Mouse (Mus musculus): ENCODE measurements at regions not wholly inside any gene's neighbourhood (a gene's known extent, or its start where the extent isn't known, plus 50 kb on each side); places are given as distances from the start of the nearest gene placed in this dataset.
A peak's percentile ranks its signal among the peaks of the same experiment; 100 is the strongest.

DNA sequence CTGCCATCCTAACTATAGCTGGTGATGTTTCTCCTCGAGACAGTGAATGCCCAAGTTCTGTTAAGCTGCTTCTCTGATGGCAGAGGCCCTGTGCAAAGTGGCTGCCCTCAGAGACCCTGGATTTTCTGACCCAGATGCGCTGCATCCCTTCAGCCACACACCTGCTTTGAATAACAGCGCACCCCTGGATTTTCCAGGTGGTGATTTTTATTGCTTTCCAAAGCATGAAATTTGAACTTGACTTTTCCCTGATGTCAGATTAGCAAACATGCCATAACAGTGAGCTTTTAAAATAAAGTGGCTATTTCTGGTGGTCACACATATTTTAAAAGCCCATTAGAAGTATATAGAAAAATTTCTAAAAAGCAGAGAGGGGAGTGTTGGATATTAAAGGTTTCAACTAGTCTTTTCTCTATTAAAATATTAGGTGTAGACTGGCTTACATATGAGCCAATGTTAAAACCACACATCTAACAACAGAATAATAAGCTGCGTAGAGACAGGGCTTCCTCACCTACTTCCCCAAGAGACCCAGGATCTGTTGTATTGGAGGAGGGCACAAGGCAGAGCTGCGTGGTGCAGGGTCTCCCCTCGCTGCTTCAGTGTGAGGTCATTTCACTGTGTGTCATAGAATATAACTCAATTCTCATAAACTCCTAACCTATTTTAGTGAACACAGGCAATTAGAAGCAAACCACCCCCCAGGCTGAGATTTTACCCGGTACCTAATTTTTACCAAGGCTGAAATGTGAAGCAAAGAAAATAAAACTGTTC is 280.3 kb downstream of the Ccdc91 start:
- DNase-seq = no peak

DNA sequence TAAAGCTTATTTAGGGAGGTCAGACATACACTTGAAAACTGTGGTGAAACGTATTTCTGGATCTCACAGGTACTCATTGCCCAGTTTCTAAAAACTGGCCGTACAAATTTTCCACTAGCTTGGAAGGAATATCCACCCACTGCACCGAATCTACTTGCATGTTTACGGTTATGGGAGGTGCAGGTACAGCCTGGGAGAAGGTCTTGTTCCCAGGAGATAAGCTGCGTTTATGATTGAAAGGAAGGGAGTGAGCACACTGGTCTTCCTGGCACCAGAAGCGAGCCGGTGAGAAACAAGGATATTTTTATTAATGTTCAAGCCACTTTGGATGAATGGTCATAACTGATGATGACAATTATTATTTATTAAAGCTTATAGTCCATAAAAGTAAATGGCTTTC is 283.9 kb downstream of the Ccdc91 start:
- no peak for DNase-seq

DNA sequence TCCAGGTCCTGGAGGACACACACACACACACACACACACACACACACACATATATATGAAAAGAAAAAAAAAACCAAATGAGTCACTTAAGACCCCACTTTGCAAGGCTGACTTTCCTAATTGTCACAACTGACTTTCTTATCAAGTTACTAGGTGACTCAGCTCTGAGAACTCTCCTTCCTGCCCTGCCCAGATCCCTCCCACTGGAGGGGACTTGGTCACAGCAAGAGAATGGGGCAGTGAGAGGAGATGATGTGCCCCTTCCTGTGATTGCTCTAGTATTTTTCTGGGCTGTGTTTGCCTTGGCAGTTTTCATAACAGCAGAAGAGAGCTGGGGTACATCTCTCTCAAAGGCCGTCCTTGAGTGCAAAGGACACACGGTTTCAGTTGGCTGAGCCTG is 284.5 kb downstream of the Ccdc91 start:
- no peak for DNase-seq

DNA sequence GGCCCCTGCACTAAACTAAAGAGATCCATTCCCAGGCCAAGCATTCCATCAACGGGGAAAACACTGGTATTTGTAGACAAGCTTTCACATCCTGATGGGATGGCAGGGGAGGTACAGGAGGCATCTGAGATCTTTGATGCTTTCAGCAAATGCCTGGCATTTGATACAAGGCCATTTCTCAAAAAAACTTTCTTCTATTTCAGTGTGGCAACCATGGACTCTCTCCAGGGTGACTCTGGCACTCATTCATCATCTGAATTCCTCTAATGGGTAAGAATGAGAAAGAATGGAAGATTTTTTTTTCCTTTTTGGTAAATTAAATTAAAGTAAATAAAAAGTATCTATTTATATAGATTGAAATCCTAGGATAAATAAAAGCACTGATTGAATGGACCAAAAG is 281.8 kb upstream of the Far2 start:
- DNase-seq = no peak

DNA sequence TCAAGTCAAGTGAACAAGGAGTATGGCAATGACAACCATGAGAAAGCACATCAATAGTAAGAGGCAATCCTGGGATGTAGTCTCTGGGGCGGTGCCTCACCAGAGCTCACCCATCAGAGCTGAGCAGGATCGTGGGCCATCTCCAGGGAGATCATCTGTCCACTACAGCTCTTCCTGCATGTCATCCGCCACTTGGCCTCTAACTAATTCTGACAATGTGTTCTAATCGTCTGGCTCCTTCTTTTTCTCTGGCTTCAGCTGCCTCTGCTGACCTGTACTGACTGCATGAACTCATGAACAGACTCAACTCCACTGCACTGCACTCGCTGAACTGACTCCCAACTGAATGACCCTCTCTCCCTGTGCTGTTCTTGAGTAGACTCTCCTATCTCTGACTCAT is 277.9 kb upstream of the Far2 start:
- DNase-seq = no peak

DNA sequence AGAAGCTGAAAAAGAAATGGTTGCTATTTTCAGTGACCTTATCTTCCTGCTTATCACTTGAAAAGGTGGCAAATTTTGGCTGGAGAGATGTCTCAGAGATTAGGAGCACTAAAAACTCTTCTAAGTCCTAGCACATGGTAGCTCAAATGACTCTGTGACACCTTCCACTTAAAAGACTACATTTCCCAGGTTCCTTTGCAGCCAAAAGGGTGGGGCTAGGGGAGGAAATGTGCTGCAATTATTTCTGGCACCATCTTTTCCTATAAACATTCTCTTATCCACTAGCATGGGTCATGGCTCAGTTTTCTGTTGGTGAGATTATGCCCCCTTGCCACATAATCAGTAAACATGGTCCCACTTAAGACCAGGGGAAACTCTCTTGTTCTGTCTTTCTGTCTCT is 277.0 kb upstream of the Far2 start:
- DNase-seq = no peak

DNA sequence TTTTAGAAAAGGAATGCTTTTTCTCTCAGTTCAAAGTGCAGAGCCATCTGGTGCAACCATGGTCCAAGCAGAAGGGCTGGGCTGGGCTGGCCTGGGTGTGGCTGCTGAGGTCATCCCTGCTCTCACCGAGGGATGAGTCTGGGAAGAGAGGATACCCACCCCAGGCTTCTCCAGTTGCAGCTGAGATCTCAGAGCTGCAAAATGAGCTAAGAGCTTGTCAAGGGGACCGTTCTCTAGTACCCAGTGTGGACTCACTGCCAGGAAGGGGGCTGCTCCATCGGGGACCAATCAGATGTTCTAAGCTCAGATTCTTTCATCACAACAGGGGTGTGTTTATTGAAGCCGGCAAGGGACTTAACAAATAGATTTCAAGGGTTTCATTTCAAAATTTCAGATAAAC is 275.6 kb upstream of the Far2 start:
- DNase-seq = peak; percentile 21 to 31

DNA sequence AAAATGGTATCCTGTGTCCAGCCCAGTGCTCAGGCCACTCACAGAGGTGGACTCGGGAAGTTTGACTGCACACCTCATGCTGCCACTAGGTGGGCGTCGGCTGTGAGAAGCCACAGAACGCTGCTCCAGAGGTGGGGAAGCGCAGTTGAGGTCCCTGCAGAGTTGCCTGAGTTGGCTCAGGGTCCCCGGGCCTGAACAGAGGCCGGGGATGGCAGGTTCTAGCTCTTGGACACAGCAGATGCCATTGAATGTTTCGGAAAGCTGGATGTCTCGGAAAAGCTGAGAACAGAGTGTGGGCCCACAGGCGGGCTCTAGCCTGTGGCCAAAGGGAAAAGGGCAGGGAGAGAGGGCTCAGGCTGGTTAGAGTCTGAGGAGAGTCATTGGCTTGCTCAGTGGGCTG is 273.2 kb upstream of the Far2 start:
- no peak for DNase-seq

DNA sequence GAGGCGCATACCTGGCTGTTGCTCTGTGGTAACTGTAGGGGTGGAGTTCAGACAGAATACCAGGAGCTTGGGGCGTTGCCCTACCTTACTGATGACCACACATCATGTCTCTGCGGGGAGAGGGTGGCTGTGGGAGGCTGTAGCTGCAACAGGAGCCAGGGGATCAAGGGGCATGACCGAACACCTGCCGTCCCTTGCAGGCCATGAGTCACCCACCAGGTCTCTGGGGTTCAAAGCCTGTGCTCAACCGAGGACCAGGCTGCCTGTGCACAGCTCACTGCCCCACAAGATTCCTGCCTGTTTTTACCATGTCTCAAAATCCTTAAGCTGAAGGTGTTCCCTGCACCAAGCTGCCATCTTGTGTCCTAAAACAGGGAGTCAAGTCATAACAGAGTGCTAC is 272.4 kb upstream of the Far2 start:
- no peak for DNase-seq

DNA sequence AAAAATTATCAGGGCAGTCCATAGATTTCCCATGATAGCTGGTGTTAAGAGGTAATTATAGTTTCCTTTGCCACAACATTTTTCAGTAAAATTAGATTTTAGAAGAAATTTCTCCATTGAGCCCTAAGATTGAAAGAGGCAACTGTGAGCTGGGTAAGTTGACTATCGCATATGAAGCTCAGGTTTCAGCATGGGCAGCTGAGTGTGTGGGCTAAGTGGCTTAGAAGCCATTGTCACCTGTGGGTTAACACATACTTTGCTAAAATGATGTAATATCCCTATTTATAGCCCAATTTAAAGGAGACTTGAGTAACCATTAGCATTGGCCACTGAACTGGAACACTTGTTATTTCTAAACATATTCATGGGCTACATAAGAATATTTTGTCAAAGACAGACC is 267.6 kb upstream of the Far2 start:
- DNase-seq = no peak

DNA sequence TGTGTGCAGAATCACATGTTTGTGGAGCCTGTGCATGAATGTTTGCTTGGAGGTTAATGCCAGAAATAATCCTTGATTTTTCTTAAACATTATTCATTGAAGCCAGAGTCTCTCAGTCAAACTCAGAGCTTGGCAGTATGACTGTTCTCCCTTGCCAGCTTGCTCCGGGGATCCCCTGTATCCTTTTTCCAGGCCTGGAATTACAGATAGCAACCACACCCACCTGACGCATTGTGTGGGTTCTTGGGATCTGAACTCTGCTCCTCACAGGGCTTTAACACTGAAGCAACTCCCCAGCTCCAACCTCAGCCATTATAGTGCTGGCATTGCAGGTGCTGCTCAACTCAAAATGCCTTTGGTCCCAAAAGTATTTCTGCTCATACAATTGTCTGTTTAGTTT is 262.8 kb upstream of the Far2 start:
- no peak for DNase-seq

DNA sequence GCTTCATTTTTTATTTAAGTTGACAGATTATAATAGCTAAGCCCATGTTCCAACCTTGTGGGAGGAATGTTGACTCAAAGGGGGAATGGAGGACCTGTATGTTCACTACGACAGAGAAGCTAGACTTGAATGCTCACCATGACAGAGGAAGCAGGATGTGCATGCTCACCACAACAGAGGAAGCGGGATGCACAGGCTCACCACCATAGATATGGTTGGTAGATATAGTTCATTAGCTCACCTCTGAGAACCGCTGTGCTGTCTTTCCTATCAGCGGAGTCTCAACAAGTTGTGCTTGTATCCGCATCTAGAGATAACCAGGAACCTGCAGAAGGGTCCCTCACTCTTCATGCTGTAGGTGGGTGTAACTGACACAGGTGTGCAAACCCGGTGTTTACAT is 262.2 kb upstream of the Far2 start:
- no peak for DNase-seq

DNA sequence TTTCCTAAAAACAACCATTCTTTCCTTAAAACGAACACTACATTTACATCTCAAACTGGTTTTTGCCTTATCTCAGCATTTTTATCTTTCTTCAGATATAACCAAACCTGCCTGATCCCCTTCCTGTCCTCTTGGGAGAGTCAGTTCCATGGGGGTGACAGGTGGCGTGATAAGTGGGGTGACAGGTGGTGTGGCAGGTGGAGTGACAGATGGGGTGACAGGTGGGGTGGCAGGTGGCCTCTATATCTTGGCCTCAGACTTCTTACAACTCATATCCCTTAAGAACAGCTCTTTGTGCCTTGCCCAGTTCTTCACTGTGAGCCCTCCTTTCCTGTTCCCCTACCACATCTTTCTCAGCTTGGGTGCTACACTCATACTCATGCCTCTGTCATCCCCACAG is 259.0 kb upstream of the Far2 start:
- peak; percentile 23 to 29 for DNase-seq

DNA sequence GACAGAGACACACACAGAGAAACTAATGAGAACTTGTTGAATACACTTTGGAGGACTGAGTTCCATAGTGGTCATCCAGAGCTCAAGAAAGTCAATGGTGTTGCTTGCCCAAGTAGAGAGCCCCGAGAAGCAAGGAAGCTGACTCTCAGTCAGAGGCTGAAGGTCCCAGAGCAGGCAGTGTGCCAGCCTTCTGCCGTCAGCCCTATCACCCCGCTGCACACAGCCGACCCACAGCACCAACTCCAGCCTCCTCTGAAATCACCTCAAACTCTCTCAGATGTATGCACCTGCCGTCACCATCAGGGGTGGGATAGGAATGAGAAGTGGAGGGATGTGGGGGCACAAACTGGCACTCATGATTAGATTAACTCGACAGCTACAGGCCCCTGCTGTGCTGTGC is 257.9 kb upstream of the Far2 start:
- DNase-seq = no peak

DNA sequence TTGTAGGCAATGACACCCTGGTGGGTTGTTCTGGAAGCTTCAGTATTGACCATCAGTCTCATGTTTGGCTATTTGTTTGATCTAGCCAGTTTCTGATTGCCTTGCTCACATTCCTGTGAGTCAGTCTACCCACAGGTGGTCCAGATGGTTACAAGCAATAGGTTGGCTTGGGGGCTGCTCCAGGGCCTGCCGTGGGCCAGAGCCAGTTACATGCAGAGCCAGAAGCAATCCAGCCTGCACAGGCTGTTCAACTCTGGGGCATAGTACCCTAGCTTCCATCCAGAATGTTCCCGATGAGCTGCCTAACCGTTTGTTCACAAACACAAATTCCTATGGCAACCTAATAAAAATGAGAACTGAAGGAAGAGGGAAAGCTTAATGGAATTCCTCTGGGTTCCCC is 253.2 kb upstream of the Far2 start:
- peak; percentile 9 for DNase-seq

DNA sequence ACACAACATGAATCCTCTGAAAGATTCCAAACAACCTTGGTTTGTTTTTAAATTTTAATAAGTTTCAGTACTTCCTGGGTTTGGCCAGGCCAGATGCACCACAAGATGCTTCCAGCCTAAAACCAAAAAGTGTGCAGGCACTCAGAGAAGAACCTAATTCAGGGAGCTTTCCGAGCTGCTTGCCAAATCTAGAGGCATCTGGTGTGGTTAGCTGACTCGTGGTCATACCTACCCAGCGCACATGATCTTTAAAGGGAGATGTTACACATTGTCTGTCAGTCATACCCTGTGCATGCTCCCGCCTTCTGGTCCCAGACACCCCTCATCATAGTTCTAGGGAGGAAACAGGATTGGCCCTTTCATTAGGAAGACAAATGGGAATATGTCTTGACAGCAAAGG is 252.7 kb upstream of the Far2 start:
- no peak for DNase-seq

DNA sequence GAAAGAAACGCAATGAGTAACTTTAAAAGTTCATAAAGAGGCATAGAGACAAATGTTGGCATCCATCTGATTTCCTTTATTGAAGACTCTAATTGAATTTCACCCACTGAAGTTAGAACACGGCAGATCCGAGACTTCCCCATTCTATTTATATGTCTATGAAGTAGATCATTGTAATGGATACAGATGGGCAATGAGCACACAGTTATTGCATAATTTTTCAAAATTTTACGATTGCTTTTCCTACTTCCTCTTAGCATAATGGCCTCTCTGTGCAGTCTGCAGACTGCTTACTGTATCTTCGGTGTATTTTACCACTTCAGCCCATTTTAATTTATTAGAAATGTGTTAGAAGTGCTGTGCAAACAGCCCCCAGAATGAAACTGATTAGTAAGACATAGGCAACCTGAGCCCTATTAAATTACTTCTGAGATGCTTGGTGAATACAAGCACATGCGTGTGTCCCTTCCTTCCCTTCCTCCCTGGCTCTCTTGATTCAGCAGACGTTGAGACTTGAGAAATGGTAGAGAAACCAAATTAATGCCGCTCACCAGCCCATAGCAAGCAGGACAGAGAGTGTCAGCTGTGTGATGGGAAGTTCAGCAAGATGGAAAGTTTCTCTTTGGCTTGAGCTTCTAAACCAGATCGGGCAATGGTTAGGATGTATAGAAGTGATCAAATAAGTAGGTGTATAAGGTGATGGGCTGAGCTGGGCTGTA is 247.9 kb upstream of the Far2 start:
- no peak for DNase-seq

DNA sequence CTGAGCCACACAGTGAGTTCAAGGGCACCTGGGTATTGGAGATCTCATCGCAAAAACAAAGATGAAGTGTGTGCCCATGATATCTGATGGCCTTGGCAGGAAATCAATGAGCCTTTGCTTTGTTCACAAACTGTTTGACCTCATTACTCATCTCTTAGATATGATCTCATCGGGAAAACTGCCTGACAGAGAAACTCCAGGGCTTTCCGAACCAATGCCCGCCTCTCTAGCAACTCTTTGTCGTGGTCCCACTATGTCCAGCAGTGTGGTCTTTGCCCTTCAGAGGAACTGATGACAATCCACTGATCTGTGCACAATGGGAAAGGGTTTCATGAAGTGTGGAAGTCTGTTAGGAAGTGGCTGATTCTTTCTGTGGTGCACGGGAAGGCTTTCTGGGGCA is 247.2 kb upstream of the Far2 start:
- DNase-seq = no peak

DNA sequence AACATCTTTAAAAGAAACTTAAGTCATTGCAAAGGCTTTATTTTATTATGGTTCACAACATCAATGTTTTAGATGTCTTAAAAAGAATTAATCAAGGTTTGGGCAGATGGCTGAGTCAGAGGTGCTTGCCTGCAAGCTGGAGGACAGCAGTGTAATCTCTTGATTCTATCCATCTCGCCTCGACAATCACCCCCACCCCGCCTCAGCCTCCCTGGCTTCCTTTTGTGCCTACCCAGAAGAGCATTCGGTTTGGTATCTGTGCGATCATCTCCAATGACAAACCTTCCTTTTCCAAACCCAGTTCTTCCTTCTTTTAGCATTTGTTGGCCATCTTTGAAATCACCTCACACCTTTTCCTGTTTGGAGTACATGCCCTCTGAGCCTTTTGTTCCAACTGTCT is 246.2 kb upstream of the Far2 start:
- no peak for DNase-seq

DNA sequence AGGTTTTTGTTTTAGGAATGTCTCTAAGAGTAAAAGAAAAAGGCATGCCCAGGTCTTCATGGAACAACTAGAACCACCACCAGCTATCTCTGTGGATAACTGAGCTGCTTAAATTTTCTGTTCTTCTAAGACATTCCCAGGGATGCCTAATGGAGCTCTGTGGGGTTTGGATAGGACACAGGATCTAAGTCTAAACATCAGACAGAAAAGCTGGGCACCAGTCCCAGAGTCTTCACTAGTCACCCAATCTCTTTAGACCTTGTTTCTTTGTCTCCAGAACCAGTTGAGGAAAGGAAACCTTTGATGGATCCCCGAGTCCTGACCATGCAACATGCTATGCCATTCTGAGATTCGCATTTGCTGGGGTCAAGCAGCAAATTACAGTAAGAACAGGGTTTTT is 243.2 kb upstream of the Far2 start:
- DNase-seq = no peak

DNA sequence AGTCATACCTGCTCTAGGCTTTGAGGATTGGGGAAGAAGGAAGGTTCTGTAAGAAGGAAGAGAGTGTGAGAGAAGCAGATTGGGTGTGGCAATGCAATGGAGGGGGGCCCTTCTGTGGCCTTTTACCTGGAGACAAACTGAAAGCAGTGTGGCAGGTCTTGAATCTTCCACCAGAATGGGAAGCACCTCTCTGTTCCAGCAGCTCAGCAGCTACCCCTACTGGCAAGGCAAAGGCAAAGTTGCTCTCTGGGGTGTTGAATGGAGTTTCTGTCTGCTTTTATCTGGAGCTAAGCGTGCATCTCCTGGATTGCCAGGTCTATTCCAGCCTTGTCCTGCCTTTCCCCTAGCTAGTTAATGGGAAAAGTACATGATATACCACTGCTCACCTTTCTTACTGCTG is 236.3 kb upstream of the Far2 start:
- peak; percentile 68 to 69 for DNase-seq

DNA sequence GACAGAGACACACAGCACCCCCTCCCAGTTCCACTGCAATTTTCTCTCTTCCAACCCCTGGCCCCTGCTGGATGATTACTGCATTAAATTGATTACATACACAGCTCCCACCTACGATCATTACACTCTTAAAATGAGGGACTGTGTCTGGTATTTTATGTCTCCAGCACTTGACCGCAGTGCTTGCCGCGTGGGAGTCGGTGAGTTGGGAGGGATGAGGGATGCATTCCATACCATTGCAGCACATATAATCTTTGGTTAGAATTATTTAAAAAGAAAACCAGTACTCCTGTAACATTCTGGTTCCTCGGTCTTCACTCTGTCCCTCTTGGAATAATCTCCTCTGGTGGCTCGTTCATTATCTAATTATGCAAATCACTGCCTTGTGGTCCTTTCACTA is 230.2 kb upstream of the Far2 start:
- DNase-seq = no peak

DNA sequence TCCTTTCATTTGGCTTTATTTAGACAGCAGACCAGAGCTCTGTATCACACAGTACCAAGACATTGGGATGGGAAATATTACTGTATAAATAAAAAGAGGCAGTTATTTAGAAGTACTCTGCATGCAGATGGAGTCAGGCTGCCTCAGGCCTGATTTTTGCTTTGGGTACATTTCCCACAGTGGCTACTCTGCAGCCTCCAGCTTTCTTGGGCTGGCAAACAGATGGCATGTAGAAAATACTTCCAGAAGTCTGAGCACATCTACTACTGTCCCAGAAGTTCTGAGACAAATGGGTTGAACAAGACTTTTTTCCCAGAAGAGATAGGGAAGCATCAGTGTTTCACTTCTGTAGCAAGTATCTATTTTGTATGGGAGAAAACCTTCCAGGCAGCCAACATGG is 229.8 kb upstream of the Far2 start:
- no peak for DNase-seq

DNA sequence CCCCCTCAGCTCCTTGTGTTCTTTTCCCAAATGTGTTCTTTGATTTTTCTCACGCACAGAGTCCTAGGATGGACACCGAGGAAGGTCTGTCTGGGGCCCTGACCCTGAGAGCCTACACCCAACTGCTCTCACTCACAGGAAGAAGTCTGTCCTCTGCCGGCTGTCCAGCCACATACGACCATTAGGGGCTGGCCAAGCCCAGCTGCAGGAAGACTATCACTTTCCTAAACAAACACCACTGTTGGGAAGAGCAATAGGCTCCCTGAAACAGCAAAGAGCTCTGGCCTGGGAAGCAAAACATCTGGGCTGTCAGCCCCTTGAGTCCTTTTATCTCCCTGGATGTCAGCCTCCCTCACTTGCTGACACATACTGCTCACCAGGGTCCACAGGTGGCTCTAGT is 224.8 kb upstream of the Far2 start:
- no peak for DNase-seq

DNA sequence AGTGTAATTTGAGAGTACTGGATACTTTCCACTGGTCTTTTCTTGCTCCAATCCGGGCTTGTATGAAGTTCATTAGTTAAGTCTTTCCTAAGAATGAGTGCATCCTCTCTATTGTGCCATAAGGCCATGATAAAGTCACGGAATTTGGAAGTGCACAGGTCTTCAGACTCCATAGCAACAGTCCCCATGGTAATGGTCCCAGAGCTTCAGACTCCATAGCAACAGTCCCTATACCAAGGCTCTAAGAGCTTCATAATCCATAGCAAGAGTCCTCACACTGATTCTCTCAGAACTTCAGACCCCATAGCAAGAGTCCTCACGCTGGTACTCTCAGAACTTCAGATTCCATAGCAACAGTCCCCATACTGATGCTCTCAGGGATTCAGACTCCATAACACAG is 214.5 kb upstream of the Far2 start:
- DNase-seq = no peak

All from cerebellum, postnatal 36 days (tissue).